Mouse (Mus musculus): ENCODE measurements around the gene Mindy3. TPM values are rescaled to one million over a fixed set of nuclear protein-coding genes. Genes with fewer than 3 reads are reported as not detected.

Mindy3 gene
- total RNA-seq, 2 experiments from 2014 or later = 11.9 to 12.1 TPM

DNA sequence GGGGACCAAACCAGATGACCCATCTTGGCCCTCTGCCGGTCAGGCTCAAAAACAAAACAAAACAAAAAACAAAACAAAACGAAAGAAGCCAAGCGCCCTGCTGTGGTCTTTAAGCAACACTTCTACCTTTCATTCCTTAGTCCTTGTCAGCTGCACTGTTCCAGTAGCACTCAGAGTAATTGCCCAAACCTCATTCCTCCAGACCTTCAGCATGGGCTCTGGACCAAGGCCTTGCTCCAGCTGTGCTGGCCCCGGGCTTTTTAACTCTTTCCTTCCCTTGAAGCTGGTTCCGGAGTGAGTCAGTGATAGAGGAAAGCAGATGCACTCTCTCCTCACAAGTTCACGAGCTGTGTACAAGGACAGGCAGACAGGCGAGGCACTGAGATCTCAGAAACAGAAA lies 102.9 kb downstream of the Mindy3 start:
- intact Hi-C loops (cut with DNase I; ENCODE audit: low total_unique reads) = no loop called here

DNA sequence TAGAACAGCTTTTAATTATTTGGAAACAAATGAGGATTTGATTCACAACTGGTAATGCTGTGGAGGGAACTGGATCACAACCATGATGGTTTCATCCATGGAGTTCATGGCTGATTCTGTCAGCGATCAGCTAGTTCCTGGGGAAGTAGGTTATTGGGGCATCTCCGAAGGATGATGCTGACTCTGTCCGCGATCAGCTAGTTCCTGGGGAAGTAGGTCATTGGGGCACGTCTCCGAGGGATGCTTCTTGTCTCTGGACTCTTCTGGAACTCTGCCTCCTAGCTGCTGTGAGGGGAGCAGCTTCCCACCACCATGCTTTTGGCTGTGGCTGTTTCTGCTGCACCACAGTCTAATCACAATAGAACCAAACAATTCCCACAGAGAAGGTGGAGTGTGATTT lies 105.2 kb downstream of the Mindy3 start:
- intact Hi-C loops (cut with DNase I; ENCODE audit: low total_unique reads) = no loop called here

More for the DNA sequence above, 102.9 kb downstream of the Mindy3 start:
- peak; percentile 73 for DNase-seq

DNA sequence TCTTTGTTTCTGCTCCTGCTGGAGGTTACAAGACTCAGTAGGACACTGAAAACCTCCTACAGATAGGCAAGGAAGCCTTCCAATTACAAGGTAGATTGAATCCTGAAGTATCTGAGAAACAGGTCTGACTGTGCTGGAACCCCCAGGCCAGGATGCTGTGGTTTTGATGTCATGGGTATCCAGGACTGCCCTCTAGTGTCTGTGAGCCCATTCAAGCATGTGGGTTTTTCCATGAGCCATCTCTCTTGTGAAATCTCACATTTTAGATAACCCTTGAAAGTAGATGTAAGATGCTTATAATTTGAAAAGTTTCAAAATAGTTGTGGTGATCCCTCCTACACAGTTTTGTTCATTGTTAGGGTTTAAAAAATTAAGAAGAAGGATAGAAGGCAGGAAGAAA lies 110.8 kb downstream of the Mindy3 start:
- DNase-seq = no peak
- intact Hi-C loops (cut with DNase I; ENCODE audit: low total_unique reads) = loop anchor here (10.0 kb wide), 1 partner anchor 76 kb away; no protein-coding TSS in a partner anchor

More for the DNA sequence above, 105.2 kb downstream of the Mindy3 start:
- DNase-seq = no peak

DNA sequence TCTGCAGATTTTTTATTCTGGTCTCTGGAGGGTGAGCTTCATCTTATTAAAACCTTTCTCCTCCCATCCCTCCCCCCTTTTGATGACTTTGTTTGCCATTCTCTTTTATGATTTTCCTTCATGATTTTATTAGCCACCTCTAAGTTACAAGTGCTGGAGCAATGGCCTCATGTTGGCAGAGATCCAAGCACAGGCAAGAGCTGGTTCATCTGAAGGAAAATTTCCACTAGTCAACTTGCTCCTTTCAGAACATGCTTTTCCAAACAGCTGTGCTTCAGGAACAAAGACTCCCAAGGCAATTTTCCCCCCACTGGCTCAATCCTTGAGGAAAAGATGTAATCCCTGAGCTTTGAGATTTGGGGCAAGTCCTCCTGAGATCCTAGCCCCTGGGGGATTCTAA lies 112.0 kb downstream of the Mindy3 start:
- intact Hi-C loops (cut with DNase I; ENCODE audit: low total_unique reads) = loop anchor here (10.0 kb wide), 1 partner anchor 77 kb away; no protein-coding TSS in a partner anchor
- DNase-seq = peak; percentile 12

DNA sequence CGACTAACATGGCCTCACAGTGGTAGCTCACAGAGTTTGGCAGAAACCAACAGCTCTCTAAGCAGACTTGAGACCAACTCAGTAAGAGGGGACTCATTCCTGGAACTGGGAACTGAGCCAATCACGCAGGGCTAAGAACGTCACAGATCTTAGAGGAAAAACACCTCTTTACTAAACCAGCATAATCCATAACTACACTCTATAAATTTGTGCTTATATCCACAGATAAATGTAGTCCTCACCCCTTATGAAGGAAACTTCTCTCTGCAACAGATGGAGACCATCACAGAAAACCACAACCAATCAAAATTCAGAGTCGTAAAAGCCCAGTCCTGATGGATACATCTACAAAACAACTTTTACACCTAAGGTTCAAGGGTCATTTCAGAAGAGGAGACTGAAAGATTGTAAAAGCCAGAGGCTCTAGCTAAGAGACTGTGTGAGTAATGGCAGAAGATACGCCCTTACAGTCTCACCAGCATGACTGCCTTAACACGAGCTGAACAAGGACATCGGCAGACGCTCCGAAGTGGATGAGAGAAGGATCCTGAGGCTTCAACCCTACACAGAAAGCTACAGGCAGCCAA lies 114.1 kb downstream of the Mindy3 start:
- intact Hi-C loops (cut with DNase I; ENCODE audit: low total_unique reads) = loop anchor here (10.0 kb wide), 1 partner anchor 80 kb away; no protein-coding TSS in a partner anchor
- DNase-seq = no peak

DNA sequence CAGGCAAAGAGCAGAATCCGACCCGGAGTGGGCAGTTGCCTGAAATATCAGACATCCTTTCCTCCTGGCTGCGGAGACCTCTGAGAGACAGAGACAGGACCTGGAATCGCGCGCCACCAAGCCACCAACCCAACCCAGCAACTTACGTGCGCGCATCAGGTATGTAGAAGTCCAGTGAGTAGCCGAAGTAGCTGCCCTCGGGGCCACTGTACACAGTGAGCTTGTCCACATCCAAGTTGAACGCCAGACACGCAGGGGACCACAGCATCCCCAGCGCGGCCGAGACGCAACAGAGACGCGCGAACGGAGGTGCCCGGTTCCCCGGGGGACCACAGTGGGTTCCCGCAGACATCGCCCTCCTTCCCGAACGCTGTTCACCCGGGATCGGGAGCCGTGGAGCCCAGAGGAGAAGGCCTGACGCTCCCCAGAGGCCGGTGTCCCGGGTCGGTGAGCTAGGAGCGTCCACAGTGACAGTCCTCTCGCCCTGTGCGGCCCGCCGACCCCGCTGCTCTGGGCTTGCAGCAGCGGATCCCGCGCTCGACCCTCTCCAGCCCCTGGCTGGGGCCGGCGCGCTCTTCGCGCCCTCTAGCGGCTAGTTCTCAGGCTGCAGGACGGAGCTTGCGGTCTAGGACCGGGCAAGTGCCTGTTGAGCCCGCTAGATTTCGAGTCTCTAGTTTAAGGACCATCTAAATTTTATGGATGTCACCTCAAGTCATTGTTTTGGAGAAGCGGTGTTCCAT lies 117.7 kb downstream of the Mindy3 start, which contains the start of gene Itga8:
Gene Itga8, minus strand, starts transcription at position 492 of the 740 bp plus-strand sequence.
- DNase-seq = peak; percentile 85
- intact Hi-C loops (cut with DNase I; ENCODE audit: low total_unique reads) = loop anchor here (5.0 to 10.0 kb wide), 3 partner anchors 83 to 289 kb away; no protein-coding TSS in a partner anchor

DNA sequence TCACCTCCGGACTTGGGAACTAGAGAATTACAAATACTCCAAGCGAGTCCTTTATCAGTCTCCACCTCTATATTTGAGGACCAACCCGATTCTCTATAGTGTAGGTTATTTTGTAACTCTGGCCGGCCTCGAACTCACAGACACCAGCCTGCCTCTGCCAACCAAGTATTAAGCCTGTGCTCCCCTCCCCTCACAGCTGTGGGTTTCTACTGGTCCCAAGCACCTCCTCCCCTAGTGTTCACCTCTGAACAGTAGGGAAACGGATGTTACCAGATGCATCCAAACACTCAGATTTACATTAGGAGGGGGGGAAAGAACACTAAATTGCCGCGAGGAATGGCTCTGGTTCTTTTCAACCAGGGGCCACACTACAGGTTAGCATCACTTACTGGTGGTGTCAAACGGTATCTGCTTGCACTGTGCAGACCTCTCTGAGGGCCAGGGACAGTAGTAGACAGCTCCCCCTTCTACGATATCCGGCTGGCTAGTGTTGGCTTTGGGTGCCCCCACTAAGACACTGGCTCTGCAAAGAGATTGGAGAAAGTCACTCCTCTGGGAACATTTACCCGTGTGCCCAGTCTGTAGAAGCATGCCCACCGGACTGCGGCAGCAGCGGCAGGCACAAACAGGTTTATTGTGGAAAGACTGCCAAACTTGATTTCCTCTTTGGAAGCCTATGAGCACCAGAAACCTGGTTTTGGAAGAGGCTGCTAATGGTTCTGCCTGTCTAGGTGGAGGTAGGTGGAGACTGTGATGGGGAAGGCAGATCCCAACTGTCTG lies 118.6 kb downstream of the Mindy3 start:
- no peak for DNase-seq
- intact Hi-C loops (cut with DNase I; ENCODE audit: low total_unique reads) = loop anchor here (5.0 to 10.0 kb wide), 3 partner anchors 84 to 288 kb away; no protein-coding TSS in a partner anchor

DNA sequence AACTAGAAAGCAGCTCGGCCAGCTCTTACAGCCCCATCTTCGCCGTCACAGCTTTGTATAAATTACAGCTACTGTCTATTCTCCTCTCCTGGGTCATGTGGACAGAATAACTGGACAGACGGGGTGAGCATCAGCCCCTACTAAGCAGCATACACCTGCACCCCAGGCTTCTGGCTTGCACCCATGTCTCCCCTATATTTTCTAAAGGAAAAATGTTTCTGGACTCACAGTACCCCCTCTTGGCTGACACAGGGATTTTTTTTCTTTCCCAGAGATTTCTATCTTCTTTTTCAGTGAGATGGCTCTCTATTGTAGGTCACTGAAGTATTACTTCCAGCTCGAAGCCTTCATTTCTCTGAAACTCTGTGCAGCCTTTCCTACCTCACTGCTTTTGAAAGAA lies 122.0 kb downstream of the Mindy3 start:
- intact Hi-C loops (cut with DNase I; ENCODE audit: low total_unique reads) = loop anchor here (5.0 kb wide), 1 partner anchor 205 kb away; no protein-coding TSS in a partner anchor
- DNase-seq = no peak

Other genes with a start within 250 kb of the Mindy3 start
- gene Itga8, start 117.5 kb downstream of the Mindy3 start, total RNA-seq (2021) = 1 to 10 TPM; 3.4 to 5.0 TPM